Comparison of ENCODE assay signal across 9 mouse cellular contexts in genomic region chr2:27209816-27210215, GRCm38 (mm10). TPM values are rescaled to one million over a fixed set of nuclear protein-coding genes. Genes with fewer than 3 reads are reported as not detected.
A peak's percentile ranks its signal among the peaks of the same experiment; 100 is the strongest.
DNase-seq lines count a peak whose midpoint lies in the region; ATAC-seq and TF ChIP-seq lines count a peak whose summit lies in the region.
"Had no signal": no experiment of that assay in that cellular context is flagged by ENCODE, and none has a peak within 500 bp of the region (broad histone marks: within the 10 kb centered on the region; RNA-seq: fewer than 3 reads in every experiment).

No protein-coding gene starts in this region.

- WGBS in lung, embryonic 14.5 days, result 15% methylated on average over 5 of the region's 5 CpGs
- 48% methylated on average over 5 of the region's 5 CpGs for WGBS in intestine, postnatal 0 days

- DNase-seq in lung, embryonic 14.5 days, result peak; percentile 64
- DNase-seq in lung, postnatal 14 days, result no peak
- peak; percentile 65 to 81 for DNase-seq in heart, adult 18-20 months
- DNase-seq in kidney, postnatal 10 days, result peak; percentile 60
- DNase-seq in thymus, postnatal 25 days, result peak; percentile 80
- DNase-seq in adrenal gland, postnatal 14 days, result no peak
- no peak for DNase-seq in neural tube, embryonic 10.5 days (ENCODE audit: extremely low spot score, low spot score)

- H3K4me2 ChIP-seq in lung, embryonic 14.5 days, result no peak overlapping the region
- no peak overlapping the region for H3K4me2 ChIP-seq in intestine, postnatal 0 days (replicated peaks; ENCODE audit: low read depth)

- no peaks in the 10 kb centered on the region for H3K9me3 ChIP-seq in lung, embryonic 14.5 days (ENCODE audit: low read depth, low read length)
- H3K9me3 ChIP-seq in intestine, postnatal 0 days (ENCODE audit: control insufficient read depth), result no peaks in the 10 kb centered on the region

- peaks cover 15% of the 10 kb centered on the region for H3K4me1 ChIP-seq in lung, embryonic 14.5 days (ENCODE audit: insufficient read depth)
- H3K4me1 ChIP-seq in intestine, postnatal 0 days (replicated peaks; ENCODE audit: control insufficient read depth, insufficient read depth, low read length), result no peaks in the 10 kb centered on the region

- no peaks in the 10 kb centered on the region for H3K27me3 ChIP-seq in lung, embryonic 14.5 days (ENCODE audit: insufficient read depth, low read length)
- H3K27me3 ChIP-seq in intestine, postnatal 0 days (replicated peaks; ENCODE audit: control insufficient read depth, insufficient read depth, low read length), result no peaks in the 10 kb centered on the region

- no peak overlapping the region for H3K9ac ChIP-seq in lung, embryonic 14.5 days
- H3K9ac ChIP-seq in intestine, postnatal 0 days (ENCODE audit: low read depth, low read length), result no peak overlapping the region

- TF ChIP-seq CTCF in lung, embryonic 14.5 days (IDR thresholded peaks at IDR 0.05; ENCODE audit: low read depth), result no peak
- TF ChIP-seq CTCF in intestine, postnatal 0 days (IDR thresholded peaks at IDR 0.05; ENCODE audit: low read depth), result no peak

- H3K36me3 ChIP-seq in lung, embryonic 14.5 days (ENCODE audit: insufficient read depth), result no peaks in the 10 kb centered on the region
- H3K36me3 ChIP-seq in intestine, postnatal 0 days (ENCODE audit: control insufficient read depth, insufficient read depth), result no peaks in the 10 kb centered on the region

- peak; percentile 57 for ATAC-seq in lung, embryonic 14.5 days (ENCODE audit: insufficient read depth)
- ATAC-seq in intestine, postnatal 0 days, result no peak

- peak overlapping the region; percentile 3; the same call in 1 of the 2 replicates for H3K27ac ChIP-seq in lung, embryonic 14.5 days (ENCODE audit: low read depth)
- H3K27ac ChIP-seq in intestine, postnatal 0 days (ENCODE audit: low read depth, low read length), result no peak overlapping the region

- H3K4me3 ChIP-seq in lung, embryonic 14.5 days (ENCODE audit: low read depth, low read length), result no peak overlapping the region
- no peak overlapping the region for H3K4me3 ChIP-seq in intestine, postnatal 0 days (ENCODE audit: low read depth, low read length)

RNA-seq across cellular contexts. Expression of gene Sardh, which starts 38.3 kb away (rescaled TPM):
- 23.6 and 25.0 TPM in 2 replicates for polyA plus RNA-seq in lung, embryonic 14.5 days (2014; fragmentation: Nextera tagmentation; extraction: Ambion mirVana)
- 1 to 10 TPM; 7.1 TPM for total RNA-seq in heart, adult 18-20 months (2021)
- 15.1 and 81.2 TPM in 2 replicates for total RNA-seq in adrenal gland, postnatal 14 days (2021)
- 3.1 and 3.2 TPM in 2 replicates for polyA plus RNA-seq in intestine, postnatal 0 days (2015; fragmentation: Nextera tagmentation; extraction: Ambion mirVana)

RNA-seq across cellular contexts. Expression of gene Dbh, which starts 44.8 kb away (rescaled TPM):
- polyA plus RNA-seq in lung, embryonic 14.5 days (2014; fragmentation: Nextera tagmentation; extraction: Ambion mirVana), result 0.20 and 0.75 TPM in 2 replicates
- 1 to 10 TPM; 1.6 to 1.7 TPM for total RNA-seq in heart, adult 18-20 months (2021)
- 334 and 392 TPM in 2 replicates for total RNA-seq in adrenal gland, postnatal 14 days (2021)
- polyA plus RNA-seq in intestine, postnatal 0 days (2015; fragmentation: Nextera tagmentation; extraction: Ambion mirVana), result 0.65 and 0.84 TPM in 2 replicates
- total RNA-seq: MEL had no signal

Comparison
In these comparisons a context has a peak if more than half of its experiments do, and no peak if none do; other contexts are left out.
1. DNase-seq: peak in lung, embryonic 14.5 days (single experiment), heart, adult 18-20 months (2 of 2), kidney, postnatal 10 days (single experiment) and thymus, postnatal 25 days (single experiment); none in lung, postnatal 14 days (single experiment), adrenal gland, postnatal 14 days (single experiment) and neural tube, embryonic 10.5 days (single experiment).
2. RNA of gene Dbh, which starts 44.8 kb away (total RNA-seq): 334 to 392 TPM in adrenal gland, postnatal 14 days; 1.6 to 1.7 TPM in heart, adult 18-20 months; every median in the first group is over 100 times any median in the second.